Mouse (Mus musculus) frontal cortex, postnatal 10 days (tissue): ENCODE measurements around the gene Pacs2.

Experiments used
- DNase-seq, 2 experiments: peaks; one replicate each; pipeline ENCODE4 v3.0.0; 2022; ENCODE audit warnings: low spot score in 2 of 2, mixed read lengths in 1 of 2

Gene Pacs2

DNA sequence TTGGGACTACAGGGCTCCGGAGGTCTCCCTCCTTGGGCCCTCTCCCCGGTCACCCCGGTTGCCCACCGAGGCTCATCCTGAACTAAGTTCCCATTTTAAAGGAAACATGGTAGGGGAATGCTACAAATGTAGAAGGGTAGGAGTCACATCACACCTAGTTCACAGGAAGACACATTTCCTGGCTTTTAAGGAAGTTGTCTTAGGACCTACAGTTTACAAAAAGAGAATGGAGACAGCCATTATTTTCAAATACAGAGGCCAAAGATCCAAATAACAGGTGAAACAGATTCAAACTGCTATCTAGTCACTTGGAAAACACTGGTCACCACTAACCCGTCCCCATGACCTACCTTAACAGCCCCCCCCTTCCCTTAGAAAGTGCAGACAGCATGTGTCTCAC lies 1.9 kb upstream of the Pacs2 start:
- DNase-seq = no peak

- peak; percentile 44 for DNase-seq
Measured at GRCm38 (mm10) chr12:113013021-113013491, 1.3 kb upstream of the Pacs2 start.

DNA sequence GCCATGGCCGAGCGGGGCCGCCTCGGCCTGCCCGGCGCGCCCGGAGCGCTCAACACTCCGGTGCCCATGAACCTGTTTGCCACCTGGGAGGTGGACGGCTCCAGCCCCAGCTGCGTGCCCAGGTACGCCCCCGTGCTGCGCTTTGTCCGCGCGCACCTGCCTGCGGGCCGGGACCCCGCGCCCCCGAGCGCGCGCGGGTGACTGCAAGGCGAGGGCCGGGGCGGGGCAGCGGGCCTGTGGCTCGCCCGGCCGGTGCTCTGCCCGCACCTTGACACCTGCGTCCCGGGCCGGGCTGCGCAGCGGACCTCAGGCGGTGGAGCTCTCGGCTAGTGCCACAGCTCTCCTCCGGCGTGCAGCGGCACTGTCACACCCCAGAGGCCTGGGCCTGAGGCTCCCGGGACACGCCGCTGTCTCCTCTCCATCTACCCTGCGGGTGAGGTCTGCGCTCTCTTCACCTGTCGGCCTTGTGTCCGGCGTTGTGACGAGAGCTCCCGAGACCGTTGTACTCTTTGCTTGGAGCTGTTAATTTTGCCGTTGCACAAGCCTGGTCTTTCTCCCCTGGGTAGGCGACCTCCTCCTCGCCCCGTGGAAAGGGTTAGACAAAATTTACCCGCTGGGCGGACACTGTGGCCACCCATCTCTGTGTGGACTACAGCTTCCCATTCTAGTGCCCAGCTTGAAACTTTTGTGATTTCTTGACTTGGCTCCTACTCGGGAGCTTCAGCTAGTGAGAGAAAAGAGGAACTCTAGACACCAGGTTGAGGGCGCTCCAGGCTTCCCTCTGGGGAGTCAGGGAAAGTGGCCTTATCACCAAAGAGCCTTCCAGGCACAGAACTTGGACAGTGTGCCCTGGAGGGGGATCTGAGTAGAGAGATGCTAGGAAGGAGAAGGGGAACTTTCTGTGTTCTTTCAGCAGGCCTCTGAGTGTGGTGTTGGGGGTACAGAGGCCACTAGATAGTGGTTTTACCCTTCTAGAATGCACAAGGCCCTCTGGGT lies 551 bp downstream of the Pacs2 start:
- DNase-seq = peak in 1 of 2 experiments; percentile 36

GRCm38 (mm10) chr12:113015956-113016355 lies 1.6 kb downstream of the Pacs2 start:
- DNase-seq = no peak

DNA sequence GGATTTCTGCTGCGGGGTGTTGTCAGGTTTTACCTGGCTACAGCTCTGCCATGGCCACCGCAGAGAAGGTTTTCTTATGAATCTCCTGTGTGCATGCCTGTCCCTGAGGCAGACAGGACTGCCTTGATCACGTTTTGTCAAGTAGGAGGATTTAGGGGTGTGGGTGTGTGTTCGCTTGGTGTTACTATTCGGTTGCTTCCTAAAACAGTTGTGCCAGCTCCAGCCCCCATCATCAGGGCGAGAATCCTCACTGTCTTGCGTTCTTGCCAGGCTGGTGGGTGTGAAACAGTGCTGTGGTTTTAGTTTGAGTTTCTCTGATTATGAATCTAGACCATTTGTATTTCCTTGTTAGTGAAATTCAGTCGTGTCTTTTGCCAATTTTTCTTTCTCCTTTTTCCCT lies 2.7 kb downstream of the Pacs2 start:
- DNase-seq = peak; percentile 55 to 57

DNA sequence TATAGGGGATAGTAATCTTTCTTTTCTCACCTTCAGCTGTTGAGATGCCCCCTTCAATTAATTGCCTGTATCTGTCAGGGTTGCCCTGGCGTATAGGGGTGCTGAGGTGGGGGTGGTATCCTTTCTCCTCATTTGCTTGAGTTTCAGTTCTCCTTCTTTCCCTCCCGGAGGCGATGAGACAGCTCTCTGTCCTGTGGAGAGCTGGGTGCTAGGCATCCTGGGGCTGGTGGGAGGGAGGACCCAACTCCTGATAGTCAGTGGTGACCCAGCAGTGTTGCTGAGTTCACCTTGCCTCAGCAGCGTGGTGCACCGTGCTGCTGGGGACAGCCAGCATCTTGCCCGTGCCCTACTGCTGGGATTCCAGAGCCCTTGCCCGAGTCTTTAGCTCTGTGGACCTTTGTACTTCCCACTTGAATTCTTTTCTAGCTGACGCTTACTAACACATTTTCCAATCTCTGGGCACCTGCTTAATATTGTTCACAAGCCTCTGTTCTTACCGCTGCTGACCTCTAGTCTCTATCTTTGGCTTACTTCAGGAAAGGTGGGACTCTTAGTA lies 3.2 kb downstream of the Pacs2 start:
- no peak for DNase-seq

GRCm38 (mm10) chr12:113018763-113019162 lies 4.5 kb downstream of the Pacs2 start:
- no peak for DNase-seq

- no peak for DNase-seq
Measured at GRCm38 (mm10) chr12:113021488-113021887, 7.2 kb downstream of the Pacs2 start.

GRCm38 (mm10) chr12:113023082-113023481 lies 8.8 kb downstream of the Pacs2 start:
- no peak for DNase-seq

- DNase-seq = no peak
Measured at GRCm38 (mm10) chr12:113026557-113026956, 12.2 kb downstream of the Pacs2 start.

DNA sequence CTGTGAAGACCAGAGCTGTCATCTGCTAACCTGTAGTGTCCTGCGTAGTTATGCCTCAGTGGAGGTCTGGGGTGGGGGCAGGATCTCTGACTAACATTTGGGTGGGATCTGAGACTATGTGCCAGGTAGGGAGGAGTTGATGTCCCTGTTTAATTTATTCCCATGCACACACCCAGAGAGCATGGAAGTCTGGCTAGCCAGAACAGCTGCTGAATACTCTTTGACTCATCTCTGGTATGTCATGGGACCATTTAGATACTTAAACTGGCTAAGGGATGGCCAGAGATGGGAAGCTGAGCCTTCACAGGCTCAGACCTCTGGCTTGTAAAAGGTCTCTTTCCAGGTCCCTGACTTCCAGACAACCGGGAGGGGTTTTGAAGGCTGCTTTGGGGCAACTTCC lies 13.2 kb downstream of the Pacs2 start:
- no peak for DNase-seq

DNA sequence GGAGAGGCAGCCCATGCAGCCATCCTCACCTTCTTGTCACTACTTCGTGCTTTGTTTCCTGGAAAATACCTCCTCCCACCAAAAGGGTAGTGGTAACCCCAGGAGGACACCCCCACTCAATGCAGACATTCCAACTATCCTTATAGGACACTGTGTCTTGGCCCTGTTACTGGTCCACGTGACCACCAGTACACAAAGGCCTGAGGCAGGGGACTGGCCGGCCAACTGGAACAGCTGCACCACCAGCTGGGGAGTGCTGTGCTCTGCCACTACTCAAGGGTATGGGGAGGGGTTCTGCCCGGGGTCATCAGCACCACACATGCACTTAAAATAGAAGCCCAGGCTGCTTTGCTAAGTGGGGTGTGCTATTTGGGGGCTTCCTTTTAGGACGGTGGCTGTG lies 13.8 kb downstream of the Pacs2 start:
- DNase-seq = no peak

DNA sequence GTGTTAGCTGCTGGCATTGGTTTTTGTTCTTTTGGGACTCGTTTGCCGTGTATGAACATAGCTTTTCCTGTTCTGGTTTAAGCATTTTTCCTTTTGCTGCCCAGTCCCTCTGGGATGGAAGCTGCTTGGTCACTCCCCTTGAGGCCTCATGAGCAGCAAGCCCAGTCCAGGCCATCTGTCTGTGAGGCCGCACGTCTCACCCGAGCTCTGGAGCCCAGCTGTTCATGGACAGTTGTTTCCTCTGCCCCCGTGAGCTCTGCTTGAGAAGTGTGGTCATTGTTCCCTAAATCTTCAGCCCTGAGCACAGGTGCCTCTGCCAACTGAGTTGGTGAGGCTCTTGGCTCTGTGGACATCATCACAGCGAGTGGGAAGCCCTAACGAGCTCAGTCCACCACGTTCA lies 14.6 kb downstream of the Pacs2 start:
- DNase-seq = no peak

DNA sequence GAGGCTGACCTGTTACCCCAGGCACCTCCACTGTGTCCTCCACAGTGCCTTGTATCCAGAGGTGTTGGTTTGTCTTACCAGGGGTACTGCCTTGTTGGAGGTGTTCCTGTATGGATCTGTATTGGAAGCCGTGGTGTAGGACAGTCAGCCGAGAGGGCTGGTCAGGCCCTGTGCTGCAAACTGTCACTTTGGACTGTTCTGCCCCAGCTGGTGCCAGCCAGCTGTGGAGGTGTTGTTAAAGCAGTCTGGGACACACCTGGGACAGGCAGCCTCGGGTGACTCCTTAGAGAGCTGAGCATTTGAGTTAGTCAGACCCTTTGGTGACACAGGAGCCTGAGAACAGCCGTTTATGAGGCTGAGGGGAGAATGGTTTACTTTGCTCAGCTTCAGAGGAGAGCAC lies 15.7 kb downstream of the Pacs2 start:
- no peak for DNase-seq

DNA sequence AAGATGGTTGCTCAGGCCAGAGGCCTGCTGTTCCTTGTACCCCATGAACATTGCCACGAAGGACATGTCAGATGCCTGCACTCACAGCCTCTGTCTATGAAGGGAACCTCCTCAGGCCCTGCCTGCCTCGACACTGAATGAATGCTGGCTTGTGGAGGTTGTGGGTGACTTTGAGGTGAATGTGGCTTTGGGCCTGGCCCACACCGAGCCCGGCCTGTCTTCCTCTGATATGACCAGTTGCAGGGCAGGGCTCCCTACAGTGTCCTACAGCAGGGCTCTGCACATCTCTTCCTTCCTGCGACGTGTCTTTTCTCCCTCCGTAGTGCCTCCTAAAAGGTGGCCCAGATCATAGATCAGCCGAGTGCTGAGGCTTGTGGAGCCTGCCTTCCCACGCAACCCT lies 16.7 kb downstream of the Pacs2 start:
- no peak for DNase-seq

DNA sequence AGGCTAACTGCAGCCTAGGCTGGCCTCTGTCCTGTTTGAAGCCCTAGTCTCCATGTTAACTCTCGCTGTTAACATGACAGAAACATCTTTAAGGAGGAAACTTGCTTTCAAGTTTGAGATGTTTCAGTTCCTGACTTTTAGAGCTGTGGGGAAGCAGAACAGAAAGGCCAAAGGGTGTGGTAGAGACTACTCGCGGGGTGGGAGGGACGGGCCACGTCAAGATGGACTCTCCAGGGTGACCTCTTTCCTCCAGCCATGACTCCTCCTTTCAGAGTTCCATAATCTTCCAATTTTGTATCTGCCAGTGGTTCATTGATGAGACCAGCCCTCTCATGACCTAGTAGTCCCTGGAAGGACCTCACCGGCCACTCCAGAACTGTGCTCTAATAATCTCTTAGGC lies 17.1 kb downstream of the Pacs2 start:
- DNase-seq = no peak

- peak in 1 of 2 experiments; percentile 31 for DNase-seq
Measured at GRCm38 (mm10) chr12:113032296-113033250, 18.3 kb downstream of the Pacs2 start.

GRCm38 (mm10) chr12:113035093-113035492 lies 20.8 kb downstream of the Pacs2 start:
- no peak for DNase-seq

DNA sequence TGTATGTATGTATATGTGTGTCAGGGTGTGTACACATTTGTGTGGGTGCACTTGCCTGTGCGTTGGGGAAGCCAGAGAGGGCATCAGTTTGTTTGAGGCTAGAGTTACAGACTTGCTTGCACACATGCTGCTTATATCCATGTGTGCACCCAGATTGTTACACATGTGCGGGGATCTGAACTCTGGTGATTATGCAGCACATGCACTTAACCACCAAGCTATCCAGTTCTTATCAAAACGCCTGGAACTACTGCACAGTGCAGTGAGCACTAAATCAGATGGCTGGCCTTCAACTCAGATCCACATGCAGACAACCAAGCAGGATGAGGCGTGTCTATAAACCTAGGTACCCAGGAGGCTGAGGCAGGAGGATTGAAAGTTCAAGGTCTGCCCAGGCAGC lies 22.7 kb downstream of the Pacs2 start:
- DNase-seq = no peak

GRCm38 (mm10) chr12:113038414-113038813 lies 24.1 kb downstream of the Pacs2 start:
- DNase-seq = no peak

DNA sequence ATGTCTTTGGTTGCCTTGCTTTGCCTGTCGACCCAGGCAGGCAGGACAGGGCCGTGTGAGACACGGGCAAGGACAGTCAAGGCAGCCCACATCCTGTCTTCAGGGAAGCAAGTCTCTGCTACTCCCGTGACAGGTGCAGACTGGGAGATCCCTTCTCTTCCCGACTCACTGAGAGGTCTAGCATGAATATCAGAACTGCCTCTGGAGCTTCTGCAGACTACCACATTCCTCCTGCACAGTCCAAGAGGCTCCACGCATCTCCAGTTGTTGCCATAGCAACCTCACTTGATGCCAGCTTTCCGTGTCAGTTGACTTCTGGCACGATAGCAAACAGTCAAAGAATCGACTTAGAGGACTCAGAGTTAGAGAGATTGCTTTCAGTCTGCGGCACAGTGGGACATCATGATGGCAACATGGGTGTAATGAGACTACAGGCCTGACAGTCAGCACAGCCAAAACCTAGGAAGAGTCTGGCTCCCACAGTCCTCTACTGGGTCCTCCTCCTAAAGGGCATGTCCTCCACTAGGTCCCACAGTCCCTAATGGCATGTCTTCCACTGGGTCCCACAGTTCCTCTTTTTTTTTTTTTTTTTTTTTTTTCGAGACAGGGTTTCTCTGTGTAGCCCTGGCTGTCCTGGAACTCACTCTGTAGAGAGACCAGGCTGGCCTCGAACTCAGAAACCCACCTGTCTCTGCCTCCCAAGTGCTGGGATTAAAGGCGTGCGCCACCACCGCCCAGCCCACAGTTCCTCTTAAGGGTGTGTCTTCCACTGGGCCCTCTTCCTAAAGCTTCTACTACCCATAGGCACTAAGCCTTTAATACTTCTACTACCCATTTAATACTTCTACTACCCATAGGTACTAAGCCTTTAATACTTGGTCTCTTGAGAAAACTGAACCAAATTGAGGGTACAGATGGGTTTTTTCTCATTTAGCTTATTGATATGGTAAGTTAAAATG lies 27.5 kb downstream of the Pacs2 start:
- peak; percentile 50 to 52 for DNase-seq
